Mouse (Mus musculus) ES-E14 (cell line): ENCODE results near the gene Ankrd50. TPM values are rescaled to one million over a fixed set of nuclear protein-coding genes. Genes with fewer than 3 reads are reported as not detected.
A peak's percentile ranks its signal among the peaks of the same experiment; 100 is the strongest.

Experiments used
- DNase-seq: peaks from one replicate; pipeline ENCODE4 v3.0.0-alpha.2; 2013; ENCODE audit warnings: low read depth, low spot score
- H3K27ac ChIP-seq: 2 replicates; pipeline ENCODE4 v1.5.1; 2012; ENCODE audit warnings: low read depth, mild to moderate bottlenecking, low read length, moderate library complexity, mixed read lengths; ENCODE audit not compliant: poor library complexity, insufficient read depth, severe bottlenecking
- H3K36me3 ChIP-seq: 2 replicates; pipeline ENCODE4 v1.6.1; 2012; ENCODE audit warnings: mild to moderate bottlenecking, low read length, moderate library complexity, mixed read lengths; ENCODE audit not compliant: control insufficient read depth, poor library complexity, insufficient read depth, severe bottlenecking
- H3K4me1 ChIP-seq, 2 experiments: fragments of 150-350 bp in 1 of 2; sonication (generic) in 1 of 2; 2 replicates each; pipeline ENCODE4 v1.6.1; 2012; ENCODE audit warnings: low read length in 2 of 2, mild to moderate bottlenecking in 1 of 2, mixed read lengths in 1 of 2; ENCODE audit not compliant: control insufficient read depth in 2 of 2, insufficient read depth in 2 of 2, poor library complexity in 1 of 2
- H3K4me3 ChIP-seq, 2 experiments: fragments of 150-350 bp in 1 of 2; sonication (generic) in 1 of 2; 2 replicates each; pipeline ENCODE4 v1.5.1; 2012; ENCODE audit warnings: low read length in 2 of 2, low read depth in 1 of 2, mild to moderate bottlenecking in 1 of 2, mixed read lengths in 1 of 2; ENCODE audit not compliant: insufficient read depth in 1 of 2, poor library complexity in 1 of 2, severe bottlenecking in 1 of 2
- H3K9ac ChIP-seq: 2 replicates; pipeline ENCODE4 v1.6.1; 2012; ENCODE audit warnings: low read depth, mild to moderate bottlenecking, low read length, mixed read lengths; ENCODE audit not compliant: poor library complexity, insufficient read depth, severe bottlenecking
- H3K9me3 ChIP-seq: fragments of 150-350 bp; sonication (generic); 2 replicates; pipeline ENCODE4 v1.6.1; 2012; ENCODE audit warnings: low read depth, mild to moderate bottlenecking, low read length; ENCODE audit not compliant: control insufficient read depth, insufficient read depth
- CHD2 ChIP-seq: IDR thresholded peaks from 2 replicates; pipeline ENCODE4 v1.6.1; 2014; ENCODE audit warnings: mild to moderate bottlenecking, low read depth, low read length, inconsistent platforms
- HCFC1 ChIP-seq: IDR thresholded peaks from 2 replicates; pipeline ENCODE4 v1.6.1; 2012; ENCODE audit warnings: low read length, inconsistent platforms, borderline replicate concordance; ENCODE audit not compliant: insufficient read depth
- MAFK ChIP-seq: IDR thresholded peaks from 2 replicates; pipeline ENCODE4 v1.6.1; 2014; ENCODE audit warnings: mild to moderate bottlenecking, low read depth, low read length, inconsistent platforms; ENCODE audit not compliant: insufficient read depth
- ZC3H11A ChIP-seq: IDR thresholded peaks from 2 replicates; pipeline ENCODE4 v1.6.1; 2012; ENCODE audit warnings: low read depth, mild to moderate bottlenecking, inconsistent platforms, low read length, borderline replicate concordance
- ZNF384 ChIP-seq: IDR thresholded peaks from 2 replicates; pipeline ENCODE4 v1.6.1; 2012; ENCODE audit warnings: low read depth, low read length, inconsistent platforms
- in situ Hi-C, 2 experiments: fragments of 600-800 bp; cut with MboI; formaldehyde crosslinking; loops; one replicate each; pipeline ENCODE4 v1.15.1; 2025; ENCODE audit warnings: low sequenced_read_pairs in 2 of 2, inconsistent platforms in 1 of 2; ENCODE audit not compliant: unreplicated experiment in 2 of 2
- total RNA-seq: library from RNA; depleted of rRNA; stranded (reverse); fragments of 300-350 nt; gene quantifications from 2 replicates; pipeline ENCODE4 v1.2.3, GENCODE M21; 2012

The Ankrd50 gene
- total RNA-seq, 1 experiment: 27.0 TPM

GRCm38 (mm10) chr3:38491702-38492101, 7.1 kb upstream of the Ankrd50 start:
- Histone ChIP-seq H3K27ac (no peak overlapping the region), H3K4me1 (peaks cover 3 to 4% of the 10 kb centered on the region in 2 experiments; a peak in 2 of 4 replicates), H3K9me3 (no peaks in the 10 kb centered on the region), H3K4me3 (no peak overlapping the region), H3K9ac (no peak overlapping the region), H3K36me3 (no peaks in the 10 kb centered on the region)
- DNase-seq: no peak
- in situ Hi-C loops: no loop called here
- TF ChIP-seq ZC3H11A (no peak), MAFK (no peak), ZNF384 (no peak), HCFC1 (no peak), CHD2 (no peak)

GRCm38 (mm10) chr3:38491236-38491635, 6.6 kb upstream of the Ankrd50 start:
- TF ChIP-seq CHD2: no peak
- TF ChIP-seq MAFK: no peak
- TF ChIP-seq ZNF384: no peak
- TF ChIP-seq ZC3H11A: no peak
- TF ChIP-seq HCFC1: no peak
- in situ Hi-C loops: no loop called here

GRCm38 (mm10) chr3:38490720-38491119, 6.1 kb upstream of the Ankrd50 start:
- no peaks in the 10 kb centered on the region for H3K9me3 ChIP-seq
- in situ Hi-C loops: no loop called here
- no peak overlapping the region for H3K27ac ChIP-seq

More at GRCm38 (mm10) chr3:38491236-38491635, 6.6 kb upstream of the Ankrd50 start:
- Histone ChIP-seq H3K9ac (no peak overlapping the region), H3K36me3 (no peaks in the 10 kb centered on the region), H3K27ac (no peak overlapping the region), H3K9me3 (no peaks in the 10 kb centered on the region), H3K4me3 (no peak overlapping the region), H3K4me1 (peaks cover 3 to 4% of the 10 kb centered on the region in 2 experiments; a peak in 2 of 4 replicates)
- DNase-seq: no peak

GRCm38 (mm10) chr3:38485107-38485545, 482 bp upstream of the Ankrd50 start:
- H3K9ac ChIP-seq: peak overlapping the region; percentile 66
- TF ChIP-seq MAFK: no peak
- TF ChIP-seq CHD2: no peak
- no peak for TF ChIP-seq ZNF384
- no peak for TF ChIP-seq ZC3H11A
- no peak for TF ChIP-seq HCFC1

More at GRCm38 (mm10) chr3:38490720-38491119, 6.1 kb upstream of the Ankrd50 start:
- TF ChIP-seq CHD2: no peak
- TF ChIP-seq MAFK: no peak
- no peak for TF ChIP-seq HCFC1
- TF ChIP-seq ZC3H11A: no peak
- no peak for TF ChIP-seq ZNF384
- Histone ChIP-seq H3K4me1 (peaks cover 3 to 4% of the 10 kb centered on the region in 2 experiments; a peak in 2 of 4 replicates), H3K36me3 (no peaks in the 10 kb centered on the region), H3K4me3 (no peak overlapping the region), H3K9ac (no peak overlapping the region)
- no peak for DNase-seq

GRCm38 (mm10) chr3:38483551-38483950, 1.1 kb downstream of the Ankrd50 start:
- DNase-seq: no peak
- Histone ChIP-seq H3K4me1 (no peaks in the 10 kb centered on the region), H3K9ac (no peak overlapping the region), H3K9me3 (no peaks in the 10 kb centered on the region), H3K4me3 (peak overlapping the region in 1 of 2 experiments; percentile 94; a peak in 2 of 4 replicates), H3K27ac (no peak overlapping the region), H3K36me3 (no peaks in the 10 kb centered on the region)
- in situ Hi-C loops: no loop called here
- TF ChIP-seq HCFC1 (no peak), MAFK (no peak), ZNF384 (no peak), CHD2 (no peak), ZC3H11A (no peak)

More at GRCm38 (mm10) chr3:38485107-38485545, 482 bp upstream of the Ankrd50 start:
- DNase-seq: no peak
- in situ Hi-C loops: no loop called here
- Histone ChIP-seq H3K36me3 (no peaks in the 10 kb centered on the region), H3K27ac (no peak overlapping the region), H3K4me3 (peak overlapping the region; percentile 71 to 77), H3K4me1 (no peaks in the 10 kb centered on the region), H3K9me3 (no peaks in the 10 kb centered on the region)
